Mouse (Mus musculus): Measurements from ENCODE around the gene Cryaa. TPM values are rescaled to one million over a fixed set of nuclear protein-coding genes. Genes with fewer than 3 reads are reported as not detected.

Gene Cryaa
- polyA plus RNA-seq, 1 experiment from 2014 or later: 0.20 TPM

Other genes starting within 250 kb of the Cryaa start
- gene Wdr4, start 157.8 kb upstream of the Cryaa start, polyA plus RNA-seq (2014; fragmentation: Nextera tagmentation; extraction: Ambion mirVana): 29.9 and 33.1 TPM in 2 replicates
- gene Ndufv3, start 157.7 kb upstream of the Cryaa start, polyA plus RNA-seq (2014; fragmentation: Nextera tagmentation; extraction: Ambion mirVana): 422 and 513 TPM in 2 replicates
- 60.2 and 64.9 TPM in 2 replicates for gene Pknox1, start 113.1 kb upstream of the Cryaa start, polyA plus RNA-seq (2014; fragmentation: Nextera tagmentation; extraction: Ambion mirVana)
- 10.1 and 10.7 TPM in 2 replicates for gene Cbs, start 40.6 kb upstream of the Cryaa start, polyA plus RNA-seq (2014; fragmentation: Nextera tagmentation; extraction: Ambion mirVana)
- gene U2af1, start 18.9 kb upstream of the Cryaa start, polyA plus RNA-seq (2014; fragmentation: Nextera tagmentation; extraction: Ambion mirVana): 101 and 116 TPM in 2 replicates
- gene Sik1, start 178.0 kb downstream of the Cryaa start, polyA plus RNA-seq (2014; fragmentation: Nextera tagmentation; extraction: Ambion mirVana): 18.6 and 19.6 TPM in 2 replicates

All from neural tube, embryonic 14.5 days (tissue).